Mouse (Mus musculus): ENCODE results near the gene A930004D18Rik. TPM values are rescaled to one million over a fixed set of nuclear protein-coding genes. Genes with fewer than 3 reads are reported as not detected.
"Not testable (repeated sequence)": the region's sequence is repeated elsewhere in the genome, so short reads cannot be mapped to it uniquely, and the experiment has no call there.

Gene A930004D18Rik
- total RNA-seq, 2 experiments from 2014 or later: 0.22 TPM; not detected in 1

DNA sequence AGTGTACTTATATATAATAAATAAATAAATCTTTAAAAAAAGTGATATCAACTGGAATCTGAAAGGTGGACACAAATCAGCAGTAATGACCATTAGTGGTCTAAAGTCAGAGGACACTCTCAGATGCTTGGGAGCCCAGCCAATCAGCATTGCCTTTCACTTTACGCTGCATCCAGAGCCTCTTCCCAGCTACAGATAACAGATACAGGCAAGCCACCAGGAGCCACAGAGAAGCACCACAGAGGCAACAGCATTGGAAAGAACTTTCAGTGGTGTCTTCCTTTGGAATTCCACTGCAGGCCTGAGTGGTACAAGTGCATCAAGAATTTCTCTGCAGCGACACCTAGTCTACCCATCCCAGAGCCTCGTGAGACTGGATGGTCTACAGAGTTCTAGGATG lies 24.7 kb downstream of the A930004D18Rik start:
- no peak for ATAC-seq (ENCODE audit: poor library complexity, severe bottlenecking)

DNA sequence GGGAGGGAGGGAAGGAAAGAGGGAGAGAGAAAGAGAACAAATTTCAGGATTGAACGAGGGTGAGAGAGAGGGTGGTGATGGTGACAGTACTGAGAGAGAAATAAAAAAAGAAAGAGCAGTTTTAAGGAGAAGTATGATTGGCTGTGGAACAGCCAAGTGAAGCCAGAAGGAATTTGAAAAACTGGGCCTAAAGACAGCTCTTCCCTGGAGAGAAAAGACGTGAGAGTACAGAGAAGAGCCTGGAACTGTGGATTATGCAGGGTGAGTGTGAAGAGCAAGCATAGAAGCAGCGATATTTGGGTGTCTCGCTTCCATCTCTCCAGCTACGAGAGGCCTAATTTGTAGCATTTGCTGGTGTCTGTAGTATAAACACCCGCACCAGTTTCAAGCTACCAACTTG lies 26.3 kb downstream of the A930004D18Rik start:
- no peak for ATAC-seq (ENCODE audit: poor library complexity, severe bottlenecking)

DNA sequence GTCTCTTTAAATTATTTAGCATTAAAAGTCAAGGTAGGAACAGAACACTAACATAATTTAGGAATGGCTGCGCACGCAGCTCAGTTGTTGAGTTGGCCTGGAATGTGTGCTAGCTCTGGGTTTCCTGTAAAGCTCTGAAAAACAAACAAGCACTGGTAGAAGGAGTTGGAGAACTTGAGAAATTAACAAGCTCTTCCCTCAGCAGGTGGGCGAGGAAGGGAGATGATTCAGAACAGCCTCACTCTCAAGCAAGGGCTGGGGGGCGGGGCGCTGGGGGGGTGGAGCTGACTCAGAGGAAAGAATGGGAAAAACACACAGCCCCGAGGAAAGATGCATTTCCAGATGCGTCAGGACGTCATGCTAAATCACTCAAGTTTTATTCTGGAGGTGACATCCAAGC lies 32.4 kb downstream of the A930004D18Rik start:
- no peak for ATAC-seq (ENCODE audit: poor library complexity, severe bottlenecking)

DNA sequence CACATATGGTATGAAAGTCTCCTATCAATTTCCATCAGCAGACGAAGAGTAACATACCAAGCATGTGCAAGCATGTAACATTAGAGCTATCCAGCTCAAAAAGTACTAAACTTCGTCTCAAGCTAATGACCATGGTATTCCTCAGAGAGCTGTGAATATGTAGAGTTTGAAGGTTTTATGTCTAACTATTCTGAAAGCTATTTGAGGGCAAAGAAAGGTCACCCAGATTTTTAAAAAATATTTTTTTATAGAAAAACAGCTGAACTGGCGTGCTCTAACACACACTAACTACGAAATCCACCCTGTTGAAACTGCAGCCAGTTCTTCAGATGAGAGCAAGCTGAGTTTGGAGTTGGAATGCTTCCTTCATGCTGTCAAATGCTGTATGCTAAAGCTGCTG lies 33.3 kb downstream of the A930004D18Rik start:
- ATAC-seq (ENCODE audit: poor library complexity, severe bottlenecking): no peak

DNA sequence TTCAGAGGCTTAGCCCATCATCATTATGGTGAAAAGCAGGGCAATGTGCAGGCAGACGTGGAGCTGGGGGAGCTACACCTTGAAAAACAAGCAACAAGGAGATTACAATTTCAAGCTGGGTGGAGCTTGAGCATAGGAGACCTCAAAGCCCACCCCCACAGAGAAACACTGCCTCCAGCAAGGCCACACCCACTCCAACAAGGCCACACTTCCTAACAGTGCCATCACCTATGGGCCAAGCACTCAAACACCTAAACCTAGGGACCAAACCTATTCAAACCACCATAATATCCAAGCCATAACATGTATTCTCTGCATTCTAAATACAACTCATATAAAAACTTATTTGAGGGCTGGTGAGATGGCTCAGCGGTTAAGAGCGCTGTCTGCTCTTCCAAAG lies 35.2 kb downstream of the A930004D18Rik start:
- no peak for ATAC-seq (ENCODE audit: poor library complexity, severe bottlenecking)

DNA sequence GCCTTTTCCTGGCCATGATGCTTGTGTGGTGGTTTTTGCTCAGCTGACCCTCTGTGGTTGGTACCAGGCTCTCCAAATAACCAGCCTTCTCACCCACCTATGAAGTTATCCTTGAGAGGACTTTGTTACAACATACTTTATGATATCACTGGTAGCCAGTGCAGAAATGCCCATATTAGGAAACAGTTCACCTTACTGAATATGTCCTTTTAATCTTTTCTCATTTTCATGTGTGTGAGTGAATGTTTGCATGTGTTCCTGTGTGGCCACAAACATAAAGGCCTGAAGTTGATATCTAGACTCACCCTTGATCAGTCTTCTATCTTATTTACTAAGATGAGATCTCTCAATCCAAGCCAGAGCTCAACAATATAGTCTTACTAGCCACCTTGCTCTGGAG lies 40.7 kb downstream of the A930004D18Rik start, which contains the start of gene H2al2a:
Gene H2al2a, minus strand, starts transcription at position 101 of the 400 bp plus-strand sequence.
- ATAC-seq (ENCODE audit: poor library complexity, severe bottlenecking): no peak

DNA sequence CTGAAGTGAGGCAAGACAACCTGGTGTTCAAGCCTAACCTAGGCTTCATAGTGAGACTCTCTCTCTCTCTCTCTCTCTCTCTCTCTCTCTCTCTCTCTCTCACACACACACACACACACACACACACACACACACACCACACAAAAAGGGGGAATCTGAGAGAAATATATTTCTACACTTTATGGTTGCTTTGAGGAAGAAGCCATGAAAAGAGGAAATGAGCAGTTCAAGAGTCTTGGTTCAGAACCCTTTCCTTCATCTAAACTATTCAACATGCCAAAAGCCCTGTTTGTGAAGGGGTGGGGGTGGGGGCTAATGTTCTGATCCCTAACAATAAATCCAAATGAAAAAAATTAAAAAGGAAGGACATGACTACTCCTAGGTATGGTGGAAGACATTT lies 48.0 kb downstream of the A930004D18Rik start:
- peak; percentile 82 for ATAC-seq (ENCODE audit: poor library complexity, severe bottlenecking)

DNA sequence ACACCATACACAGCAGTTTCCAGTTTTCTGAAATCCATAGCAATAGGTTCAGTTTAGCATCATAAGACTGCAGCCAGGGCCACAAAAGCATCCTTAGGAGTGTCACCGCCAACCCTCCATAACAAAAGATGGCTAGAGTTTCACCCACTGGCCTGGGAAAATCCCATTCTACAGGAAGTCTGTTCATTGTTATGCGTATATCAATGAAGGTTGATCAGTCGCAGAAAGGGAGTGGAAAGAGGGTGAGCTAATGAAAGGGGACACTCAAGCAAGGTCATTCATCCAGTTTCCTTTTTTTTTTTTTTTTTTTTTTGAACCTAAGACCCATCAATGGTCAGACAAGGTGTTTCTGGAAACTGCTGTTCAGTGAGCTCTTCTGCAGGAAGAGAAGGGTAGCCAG lies 48.4 kb downstream of the A930004D18Rik start:
- ATAC-seq (ENCODE audit: poor library complexity, severe bottlenecking): no peak

DNA sequence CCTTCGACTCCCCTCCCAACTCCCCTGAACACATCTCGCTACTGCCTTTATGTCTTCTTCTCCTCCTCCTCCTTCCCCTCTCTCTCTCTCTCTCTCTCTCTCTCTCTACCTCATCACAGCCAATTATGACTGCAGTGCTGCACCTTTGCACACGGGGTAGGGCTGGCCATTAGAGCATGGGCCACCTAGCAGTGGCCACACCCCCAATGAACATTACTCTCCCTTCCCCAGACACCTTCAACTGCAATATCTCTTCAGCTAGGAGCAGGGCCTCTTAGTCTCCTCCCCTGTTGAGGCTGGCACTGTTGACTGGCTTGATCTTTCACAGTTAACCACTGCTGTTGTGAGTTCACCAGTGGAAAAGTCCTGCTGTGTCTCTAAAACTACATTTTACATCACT lies 50.8 kb downstream of the A930004D18Rik start:
- ATAC-seq (ENCODE audit: poor library complexity, severe bottlenecking): no peak

DNA sequence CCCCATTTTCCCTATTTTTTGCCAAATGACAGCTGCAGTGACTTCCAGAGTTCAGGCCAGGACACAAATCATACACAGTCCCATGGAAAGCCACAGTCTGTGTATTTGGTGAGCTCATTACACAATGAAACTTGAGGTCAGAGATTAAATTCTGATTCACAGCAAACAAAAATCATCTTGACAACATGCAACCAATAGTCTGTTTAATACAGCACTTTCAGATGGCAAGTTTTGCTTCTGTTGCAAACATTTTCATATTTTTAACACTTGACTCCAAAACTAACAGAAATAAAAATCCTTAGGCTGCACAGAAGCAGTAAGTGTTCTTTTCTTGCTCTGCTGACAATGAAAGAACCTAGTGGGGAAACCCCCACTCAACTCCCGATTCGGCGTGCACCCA lies 52.8 kb downstream of the A930004D18Rik start:
- ATAC-seq (ENCODE audit: poor library complexity, severe bottlenecking): no peak

DNA sequence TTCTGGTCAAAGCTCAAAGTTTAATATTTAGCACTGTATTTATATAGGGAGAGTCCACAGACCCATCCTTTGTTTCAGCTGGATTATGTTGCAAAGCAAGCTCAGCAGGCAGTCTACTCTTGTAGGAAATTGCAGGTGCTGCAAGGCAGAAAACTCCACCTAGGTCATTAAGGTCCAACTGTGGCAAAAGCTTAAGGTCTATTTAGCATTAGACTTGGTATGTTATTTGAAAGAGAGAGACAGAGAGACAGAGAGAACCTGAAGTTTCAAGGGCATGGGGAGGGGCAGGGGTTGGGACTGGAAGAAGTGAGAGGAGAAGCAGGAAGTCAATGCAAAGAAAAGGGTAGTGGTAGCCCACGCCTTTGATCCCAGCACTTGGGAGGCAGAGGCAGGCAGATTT lies 54.8 kb downstream of the A930004D18Rik start:
- ATAC-seq (ENCODE audit: poor library complexity, severe bottlenecking): no peak

DNA sequence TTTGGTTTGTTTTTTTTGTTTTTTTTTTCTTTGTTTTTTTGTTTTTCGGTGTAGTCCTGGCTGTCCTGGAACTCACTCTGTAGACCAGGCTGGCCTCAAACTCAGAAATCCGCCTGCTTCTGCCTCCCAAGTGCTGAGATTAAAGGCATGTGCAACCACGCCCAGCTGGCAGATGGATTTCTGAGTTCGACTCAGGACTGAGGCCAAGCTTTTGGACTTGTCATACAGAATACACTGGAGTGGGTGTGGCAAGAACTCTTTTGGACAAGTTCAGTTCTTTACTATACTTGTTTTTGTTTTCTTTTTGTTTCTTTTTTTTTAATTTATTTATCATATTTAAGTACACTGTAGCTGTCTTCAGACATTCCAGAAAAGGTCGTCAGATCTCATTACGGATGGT lies 58.8 kb downstream of the A930004D18Rik start:
- ATAC-seq (ENCODE audit: poor library complexity, severe bottlenecking): no peak

DNA sequence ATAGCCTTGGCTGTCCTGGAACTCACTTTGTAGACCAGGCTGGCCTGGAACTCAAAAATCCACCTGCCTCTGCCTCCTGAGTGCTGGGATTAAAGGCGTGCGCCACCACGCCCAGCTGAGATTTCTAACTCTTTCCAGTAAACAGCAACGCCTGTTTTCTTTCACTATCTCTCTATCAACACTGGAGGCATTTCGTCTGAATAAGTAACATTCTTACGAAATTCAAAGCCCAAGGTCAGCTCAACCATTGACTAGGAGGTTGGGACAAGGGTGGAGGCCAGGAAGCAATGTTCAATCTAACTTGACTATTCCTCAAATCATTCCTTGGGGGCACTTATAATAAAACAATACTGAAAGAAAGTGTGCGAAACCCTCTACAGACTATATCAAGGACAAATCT lies 59.3 kb downstream of the A930004D18Rik start:
- not testable (repeated sequence) for ATAC-seq (ENCODE audit: poor library complexity, severe bottlenecking)

DNA sequence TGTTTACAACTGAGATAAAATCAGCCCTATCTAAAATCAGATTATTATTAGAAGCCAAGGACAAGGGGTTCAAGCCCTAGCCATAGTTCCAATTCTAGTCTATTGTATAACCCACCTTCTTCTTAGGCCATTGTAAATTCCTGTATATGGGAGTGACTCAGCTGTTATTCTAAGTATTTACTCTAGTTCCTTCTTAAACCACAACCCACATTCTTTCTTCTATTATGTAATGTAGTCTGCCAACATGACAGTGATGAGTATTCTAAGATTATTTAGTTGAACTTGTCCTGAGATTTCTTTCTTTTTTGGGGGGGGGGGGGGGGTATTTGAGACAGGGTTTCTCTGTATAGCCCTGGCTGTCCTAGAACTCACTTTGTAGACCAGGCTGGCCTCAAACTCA lies 59.9 kb downstream of the A930004D18Rik start:
- ATAC-seq (ENCODE audit: poor library complexity, severe bottlenecking): not testable (repeated sequence)

DNA sequence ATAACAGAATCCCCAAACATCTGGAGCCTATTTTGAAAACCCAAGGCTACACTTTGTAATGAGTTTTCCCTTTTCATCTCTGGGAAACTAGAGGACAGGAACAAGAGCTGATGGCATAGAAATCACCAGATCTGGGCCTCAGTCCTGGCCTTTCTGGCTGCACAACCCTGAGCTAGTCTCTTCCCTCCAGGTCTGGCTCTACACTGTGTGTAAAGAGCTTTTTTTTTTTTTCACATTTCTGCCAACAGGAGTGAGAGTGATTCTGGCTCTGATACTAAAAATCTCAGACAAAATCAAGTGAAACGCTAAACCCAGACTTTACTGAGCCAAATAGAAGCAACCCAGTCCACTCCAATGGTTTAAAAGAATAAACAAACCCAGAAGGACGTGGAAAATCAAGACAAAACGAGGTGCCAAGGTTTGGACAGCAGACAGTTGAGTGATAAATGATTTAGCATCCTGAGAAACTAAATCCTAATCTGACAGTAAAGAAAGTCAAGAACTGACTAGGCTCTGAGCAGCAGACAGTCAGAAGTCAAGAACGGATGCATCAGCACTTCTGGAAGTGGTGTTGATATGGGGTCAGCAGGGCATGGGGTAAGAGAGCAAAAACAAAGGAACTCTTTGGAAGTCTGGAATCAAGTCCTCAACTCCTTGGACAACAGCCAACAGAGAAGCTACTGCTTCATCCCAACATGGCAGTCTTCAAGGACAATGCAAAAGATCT lies 61.8 kb downstream of the A930004D18Rik start:
- ATAC-seq (ENCODE audit: poor library complexity, severe bottlenecking): no peak

Other genes with a start within 250 kb of the A930004D18Rik start
- not detected in 2 replicates for gene H2al2a, start 40.8 kb downstream of the A930004D18Rik start, total RNA-seq (2015)
- not detected in 2 replicates for gene H2al2a, start 40.8 kb downstream of the A930004D18Rik start, total RNA-seq (2017)
- 0.09 TPM in 1 of 2 replicates, not detected in the other for gene Skida1, start 11.3 kb upstream of the A930004D18Rik start, total RNA-seq (2015)
- not detected in 2 replicates for gene Skida1, start 11.3 kb upstream of the A930004D18Rik start, total RNA-seq (2017)
- gene Mllt10, start 17.5 kb upstream of the A930004D18Rik start, total RNA-seq (2015): 41.5 and 50.7 TPM in 2 replicates
- 47.3 and 52.8 TPM in 2 replicates for gene Mllt10, start 17.5 kb upstream of the A930004D18Rik start, total RNA-seq (2017)